Mouse (Mus musculus): ENCODE measurements around the gene Serpina6.
"Not testable (repeated sequence)": the region's sequence is repeated elsewhere in the genome, so short reads cannot be mapped to it uniquely, and the experiment has no call there.

Gene Serpina6

DNA sequence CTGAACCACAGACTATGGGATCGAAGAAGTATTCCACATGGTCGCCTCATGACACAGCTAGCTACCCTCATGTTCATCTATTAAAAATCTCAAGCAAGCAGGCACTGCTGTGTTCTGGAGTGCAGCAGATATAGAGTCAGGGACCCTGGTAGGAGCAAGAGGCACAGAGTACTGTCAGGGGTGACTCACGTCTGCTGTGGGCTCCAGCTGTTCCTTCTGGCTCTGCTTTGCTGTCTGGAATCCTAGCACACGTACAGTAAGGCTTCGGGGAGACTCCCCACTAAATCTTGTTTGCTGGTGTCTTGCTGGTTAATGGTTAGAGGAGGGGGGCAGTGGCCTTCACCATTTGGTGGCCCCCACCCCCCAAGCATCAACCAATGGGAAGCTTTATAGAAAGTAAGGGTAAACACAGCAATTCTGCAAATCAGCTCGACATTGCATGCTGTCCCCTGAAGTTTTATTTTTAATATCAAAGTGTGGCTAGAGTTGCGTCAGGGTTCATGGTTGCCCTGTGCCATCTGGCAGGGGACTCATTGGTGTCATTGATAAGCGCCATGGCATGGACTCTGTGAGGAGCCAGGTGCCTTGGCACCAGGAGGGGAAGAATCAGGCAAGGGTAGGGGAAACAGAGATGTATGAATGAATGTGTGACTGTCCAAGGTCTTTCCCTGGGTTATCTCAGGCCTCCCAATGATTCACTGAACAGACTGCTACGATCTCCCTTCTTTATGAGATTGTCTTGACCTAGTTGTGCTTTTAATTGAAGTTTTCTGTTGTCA lies at the start of gene Serpina6:
Gene Serpina6 (minus strand): TSS at position 365 of the 779 bp plus-strand sequence.
- DNase-seq (ENCODE audit: low read depth, low spot score): no peak

DNA sequence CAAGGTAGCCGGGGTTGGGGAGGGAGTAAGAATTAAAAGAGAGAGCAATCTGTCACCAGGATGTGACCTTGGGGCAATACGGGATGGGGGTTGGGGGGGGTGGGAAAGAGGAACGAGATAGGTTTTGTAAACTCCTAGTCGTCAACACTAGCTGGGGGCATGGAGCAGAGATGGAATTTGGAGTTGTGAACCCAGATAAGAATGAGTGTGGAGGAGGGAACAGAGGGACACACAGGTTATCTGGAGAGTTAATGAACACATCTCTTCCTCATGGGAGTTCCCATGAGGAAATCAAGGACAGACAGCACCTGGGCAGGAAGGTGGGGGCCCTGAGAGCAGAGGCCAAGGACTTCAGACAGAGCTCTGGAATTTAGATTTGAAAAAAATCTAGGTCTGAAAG lies 49.1 kb upstream of the Serpina6 start:
- DNase-seq (ENCODE audit: low read depth, low spot score): no peak

DNA sequence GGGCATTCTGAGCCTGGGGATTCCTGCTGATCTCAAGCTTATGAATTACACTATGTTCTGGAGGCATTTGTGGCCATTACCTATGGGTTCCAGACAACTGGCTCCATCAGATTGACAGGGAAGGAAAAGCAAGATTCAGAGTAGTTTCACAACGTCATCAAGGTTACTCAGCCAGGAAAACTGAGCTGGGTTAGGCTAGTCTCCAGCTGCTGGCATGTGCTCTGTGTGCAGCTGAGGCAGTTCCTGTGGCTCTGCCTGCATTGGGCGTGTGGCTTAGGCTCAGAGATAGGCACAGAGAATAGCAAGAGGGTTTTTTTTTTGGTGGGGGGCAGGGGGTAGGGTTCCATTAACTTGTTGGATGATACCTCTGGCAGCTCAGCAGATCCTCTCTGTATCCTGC lies 48.5 kb upstream of the Serpina6 start:
- no peak for DNase-seq (ENCODE audit: low read depth, low spot score)

DNA sequence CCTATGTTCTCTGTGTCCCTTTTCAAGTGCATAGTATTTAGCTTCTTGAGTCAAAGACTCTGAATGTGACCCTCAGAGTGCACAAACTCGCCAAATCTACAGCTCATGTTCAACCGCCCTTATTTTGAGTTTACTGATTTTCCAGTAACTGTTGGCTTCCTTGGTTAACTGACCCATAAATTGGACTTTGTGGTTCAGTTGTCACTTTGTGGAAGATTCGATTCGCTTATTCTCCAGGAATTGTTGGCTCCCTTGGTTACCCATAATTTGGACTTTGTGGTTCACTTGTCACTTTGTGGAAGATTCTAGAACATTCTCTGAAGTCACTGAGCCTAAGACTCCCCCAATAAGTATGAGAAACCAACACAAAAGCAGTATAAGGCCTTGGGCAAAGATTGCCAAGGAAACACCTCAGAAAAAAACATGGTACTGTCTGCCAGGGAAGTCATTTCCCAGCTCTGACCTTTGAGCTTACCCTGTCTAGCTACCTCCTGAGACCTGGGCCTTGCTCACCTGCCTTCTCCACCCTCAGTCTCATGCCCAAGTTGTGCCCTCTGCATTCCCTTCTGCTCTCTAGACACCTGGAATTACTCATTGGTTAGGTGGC lies 43.2 kb upstream of the Serpina6 start:
- no peak for DNase-seq (ENCODE audit: low read depth, low spot score)

DNA sequence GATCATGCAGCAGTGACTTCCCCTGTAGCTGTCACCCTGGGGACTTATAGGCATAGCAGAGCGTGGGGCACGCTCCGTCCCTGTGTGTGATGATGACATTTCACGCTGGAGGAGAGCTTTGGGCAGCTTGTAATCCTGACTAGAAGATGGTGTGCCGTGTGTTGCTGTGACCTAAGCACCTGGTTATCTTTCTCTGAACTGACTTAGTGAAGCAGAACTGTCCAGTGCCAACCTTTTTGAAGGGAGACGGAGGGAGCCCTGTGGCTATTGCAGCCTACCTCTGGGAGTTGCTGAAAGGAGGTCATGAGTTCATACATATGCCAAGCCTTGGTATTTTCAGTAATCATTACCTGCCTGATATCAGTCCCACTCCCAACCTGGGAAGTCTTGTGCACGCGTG lies 38.4 kb upstream of the Serpina6 start, which contains the start of gene Serpina1f:
Gene Serpina1f (minus strand): TSS at position 101 of the 400 bp plus-strand sequence.
- DNase-seq (ENCODE audit: low read depth, low spot score): no peak

DNA sequence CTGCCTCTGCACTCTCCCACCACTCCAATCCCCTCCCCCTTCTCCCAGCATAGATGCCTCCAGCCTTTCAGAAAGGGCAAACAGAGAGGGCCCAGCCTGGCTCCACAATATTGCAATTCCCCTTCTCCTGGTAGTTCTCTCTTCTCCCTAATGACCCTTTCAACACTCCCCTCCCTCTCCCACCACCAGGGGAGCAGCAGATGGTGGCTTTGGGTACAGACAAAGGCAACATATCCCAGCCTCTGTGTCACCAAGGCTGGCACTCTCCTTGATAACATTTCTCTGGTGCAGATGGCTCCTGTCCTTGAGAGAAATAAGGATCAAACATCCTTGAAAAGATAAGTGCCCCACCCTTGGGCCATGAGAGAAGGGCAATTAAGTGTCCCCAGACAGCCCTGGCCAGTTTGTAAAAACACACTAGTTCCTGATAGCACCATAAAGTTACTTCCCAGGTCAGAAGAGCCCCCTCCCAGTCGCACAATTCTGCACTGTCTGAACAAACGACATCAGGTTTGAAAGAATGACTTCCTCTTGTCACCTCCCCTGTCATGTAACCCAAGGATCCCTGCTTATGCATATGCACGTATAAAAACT lies 31.3 kb upstream of the Serpina6 start:
- no peak for DNase-seq (ENCODE audit: low read depth, low spot score)

DNA sequence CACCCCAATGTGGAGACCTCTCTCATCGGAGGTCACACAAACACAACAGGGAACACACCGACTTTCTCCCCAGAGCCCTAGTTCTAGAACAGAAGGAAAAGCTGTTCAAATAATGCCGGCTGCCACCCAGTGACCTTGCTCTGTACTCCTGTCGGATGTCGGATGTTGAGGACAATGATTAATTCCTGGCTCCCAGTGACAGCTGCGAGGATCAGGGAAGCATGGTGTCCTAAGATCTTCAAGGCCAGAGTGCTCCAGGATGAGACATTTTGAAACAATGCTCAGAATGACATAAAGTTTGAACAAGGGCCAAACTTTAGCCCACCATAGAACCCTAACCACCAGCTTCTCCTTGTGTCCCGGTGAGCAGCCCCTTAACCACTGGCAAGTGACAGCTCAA lies 30.0 kb upstream of the Serpina6 start:
- DNase-seq (ENCODE audit: low read depth, low spot score): no peak

DNA sequence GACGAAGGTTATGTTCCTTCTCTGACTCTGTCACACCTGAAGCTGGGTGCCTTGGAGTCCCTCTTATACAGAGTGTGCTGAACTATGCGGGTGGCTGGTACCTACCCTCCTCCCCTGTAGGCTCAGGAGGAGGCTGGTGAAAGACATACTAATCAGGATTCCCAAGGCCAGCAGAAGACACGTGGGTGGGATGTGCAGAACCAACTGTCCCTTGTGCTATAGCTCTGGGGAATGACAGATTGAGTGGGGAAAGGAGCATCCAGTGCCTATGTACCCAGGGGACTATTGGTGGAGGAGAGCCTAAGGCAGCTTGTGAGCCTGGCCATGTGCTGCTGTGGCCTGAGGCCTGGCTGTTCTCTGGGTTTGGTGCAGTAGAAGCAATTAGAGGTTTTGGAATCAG lies 29.0 kb upstream of the Serpina6 start:
- no peak for DNase-seq (ENCODE audit: low read depth, low spot score)

DNA sequence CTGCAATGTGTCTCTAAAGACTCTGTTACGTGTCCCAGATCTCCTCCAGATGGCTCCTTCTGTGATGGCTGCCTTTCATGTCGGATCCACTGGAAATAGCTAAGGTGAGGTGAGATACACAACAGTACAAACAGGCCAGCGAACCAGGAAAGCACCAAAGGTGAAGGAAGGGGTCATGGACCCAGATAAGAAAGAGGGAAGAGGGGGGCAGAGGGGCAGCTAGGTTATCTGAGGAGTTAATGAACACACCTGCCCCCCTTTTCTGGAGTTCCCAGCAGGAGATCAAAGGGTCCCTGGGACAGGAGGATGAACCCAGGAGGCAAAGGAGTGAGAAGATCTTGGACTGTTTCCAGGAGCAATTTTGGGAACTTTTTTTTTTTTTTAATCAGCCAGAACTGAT lies 28.4 kb upstream of the Serpina6 start:
- no peak for DNase-seq (ENCODE audit: low read depth, low spot score)

DNA sequence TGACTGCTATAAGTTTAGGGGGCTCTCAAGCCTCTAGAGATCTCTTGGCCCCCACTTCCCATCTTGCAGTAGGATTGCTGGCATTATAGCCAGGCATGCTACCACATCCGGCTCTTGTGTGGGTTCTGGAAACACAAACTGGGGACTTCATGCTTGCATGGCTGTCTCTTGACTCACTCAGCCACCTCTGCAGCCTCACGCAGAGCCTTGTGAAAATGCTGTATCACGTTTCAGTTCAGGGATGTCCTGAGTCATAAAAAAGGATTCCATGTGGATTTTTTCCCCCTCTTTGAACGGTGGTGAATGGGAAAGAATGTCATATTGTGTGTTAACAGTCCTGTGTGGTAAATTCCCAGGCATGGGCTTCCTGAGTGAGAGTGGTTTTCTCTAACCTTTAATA lies 26.8 kb upstream of the Serpina6 start:
- no peak for DNase-seq (ENCODE audit: low read depth, low spot score)

DNA sequence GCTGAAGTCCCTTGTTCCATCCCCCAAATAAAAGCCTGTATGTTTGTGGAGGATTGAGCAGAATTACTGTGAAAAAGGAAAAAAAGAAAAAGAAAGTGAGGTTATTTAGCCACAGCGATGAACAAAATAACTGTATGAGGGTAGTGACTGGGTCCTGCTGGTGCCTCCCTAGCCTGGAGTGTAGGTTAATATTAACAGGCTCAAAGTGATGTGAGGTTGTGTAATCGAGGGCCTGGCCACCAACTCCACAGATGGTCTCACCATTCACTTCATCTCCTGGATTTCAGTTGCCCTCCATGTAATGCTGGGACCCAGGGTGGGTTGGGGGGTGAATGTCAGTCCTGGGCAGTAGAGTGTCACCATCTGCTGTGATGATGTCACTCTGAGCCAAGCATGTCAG lies 24.7 kb upstream of the Serpina6 start:
- DNase-seq (ENCODE audit: low read depth, low spot score): no peak

DNA sequence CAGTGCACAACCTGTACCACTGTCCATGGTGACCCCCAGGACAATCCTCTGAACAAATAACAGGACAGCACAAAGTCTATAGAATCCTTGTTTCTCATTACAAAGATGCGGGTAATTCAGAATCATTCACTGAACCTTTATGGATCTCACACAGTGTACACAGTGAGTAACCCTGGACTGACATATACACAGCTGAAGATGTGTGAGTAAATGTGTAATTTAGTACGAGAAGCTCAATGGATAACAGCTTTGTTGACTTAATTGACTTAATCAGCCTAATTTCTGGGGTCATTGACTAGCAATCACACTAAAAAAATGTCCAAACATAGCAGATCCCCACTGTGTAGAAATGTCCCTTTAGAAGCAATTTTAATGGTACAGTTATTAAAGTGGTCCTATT lies 24.2 kb upstream of the Serpina6 start:
- no peak for DNase-seq (ENCODE audit: low read depth, low spot score)

DNA sequence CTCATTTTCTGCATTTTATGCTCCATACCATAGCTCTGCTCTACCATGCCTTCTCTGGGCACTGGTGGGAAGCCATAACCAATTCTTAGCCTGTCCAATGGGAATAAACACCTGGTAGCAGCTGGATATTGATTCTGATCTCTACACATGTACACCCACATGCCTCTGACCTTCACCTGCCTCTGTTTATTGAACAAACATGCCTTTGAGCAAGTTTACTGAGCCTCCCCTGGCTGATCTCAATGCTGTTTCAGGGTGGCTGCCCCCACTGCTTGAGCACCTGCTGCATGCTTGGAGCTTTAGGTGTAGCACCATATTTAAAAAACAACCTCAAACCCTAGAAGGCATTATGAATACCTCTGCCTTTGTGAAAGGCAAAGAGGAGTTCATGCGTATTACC lies 22.8 kb upstream of the Serpina6 start:
- DNase-seq (ENCODE audit: low read depth, low spot score): not testable (repeated sequence)

DNA sequence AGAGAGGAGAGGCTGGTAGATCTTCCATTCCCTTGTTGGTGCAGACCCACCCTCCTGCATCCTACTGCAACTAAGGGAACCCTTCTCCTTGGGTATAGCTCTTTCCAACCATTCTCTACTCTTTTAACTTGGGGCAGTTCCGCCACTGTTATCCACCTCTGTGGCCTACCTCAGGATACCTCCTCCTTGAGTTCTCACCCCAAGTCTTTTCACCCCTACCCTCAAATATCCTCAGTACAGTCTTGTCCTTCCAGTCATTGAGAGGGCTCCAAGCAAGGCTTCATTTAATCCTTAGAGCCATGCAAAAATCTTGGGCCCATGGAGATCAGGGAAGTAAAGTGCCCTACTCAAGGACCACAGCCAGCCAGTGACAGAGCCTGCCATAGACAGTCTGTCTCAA lies 19.0 kb upstream of the Serpina6 start, which contains the start of gene Serpina16:
Gene Serpina16 (minus strand): TSS at position 101 of the 400 bp plus-strand sequence.
- DNase-seq (ENCODE audit: low read depth, low spot score): no peak

DNA sequence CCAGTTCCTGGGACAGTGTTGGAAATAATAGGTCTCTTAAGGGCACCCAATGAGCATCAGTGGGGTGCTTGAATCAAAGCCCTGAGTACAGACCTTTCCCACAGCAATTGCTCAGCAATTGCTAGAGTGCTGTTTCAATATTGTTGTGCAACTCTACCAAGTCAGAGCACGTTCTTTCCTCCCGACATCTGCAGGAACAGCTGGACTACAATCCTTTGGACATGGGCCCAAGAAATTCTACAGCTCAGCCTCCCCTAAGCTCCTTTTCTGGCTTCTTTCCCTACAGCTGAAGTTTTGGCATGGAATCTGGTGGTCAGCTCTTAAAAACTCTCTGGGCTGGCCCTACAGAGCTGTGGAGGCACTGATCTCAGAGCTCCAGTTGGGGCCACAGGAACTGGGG lies 16.2 kb upstream of the Serpina6 start:
- DNase-seq (ENCODE audit: low read depth, low spot score): no peak

DNA sequence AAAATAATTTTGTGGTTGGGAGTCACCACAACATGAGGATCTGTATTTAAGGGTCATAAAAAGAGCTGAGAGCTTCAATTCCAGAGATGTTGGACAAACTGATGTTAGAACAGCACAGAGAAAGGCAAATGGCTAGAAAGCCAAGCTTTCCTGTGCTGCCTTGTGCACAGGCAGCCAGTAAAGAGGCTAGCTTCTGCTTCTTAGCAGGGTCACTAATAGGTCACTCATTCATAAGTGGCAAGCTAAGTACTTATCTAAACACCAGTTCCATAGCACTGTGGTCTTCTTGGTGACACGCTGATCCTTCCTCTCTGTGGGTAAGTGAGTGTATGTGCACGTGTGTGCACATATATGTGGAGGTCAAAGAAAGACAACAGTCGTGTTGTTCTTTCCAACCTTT lies 14.5 kb upstream of the Serpina6 start:
- no peak for DNase-seq (ENCODE audit: low read depth, low spot score)

DNA sequence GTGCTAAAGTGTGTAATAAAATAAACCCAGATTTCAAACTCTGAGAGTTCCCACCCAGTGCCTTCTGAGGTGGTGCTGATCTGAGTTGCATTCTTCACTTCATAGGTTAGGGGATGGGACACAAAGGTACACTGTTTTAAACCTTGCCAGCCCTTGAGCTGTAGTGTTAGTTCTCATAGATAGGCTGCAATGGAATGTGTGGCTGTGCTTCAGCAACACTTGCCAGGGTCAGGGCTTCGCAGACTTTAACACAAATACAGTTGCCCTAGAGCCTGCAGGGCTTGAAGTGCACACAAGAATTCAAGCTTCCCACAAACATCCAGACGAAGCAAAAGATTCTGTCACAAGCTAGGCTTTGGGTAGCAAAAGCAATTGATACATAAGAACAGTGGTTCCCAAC lies 14.0 kb upstream of the Serpina6 start:
- DNase-seq (ENCODE audit: low read depth, low spot score): no peak

DNA sequence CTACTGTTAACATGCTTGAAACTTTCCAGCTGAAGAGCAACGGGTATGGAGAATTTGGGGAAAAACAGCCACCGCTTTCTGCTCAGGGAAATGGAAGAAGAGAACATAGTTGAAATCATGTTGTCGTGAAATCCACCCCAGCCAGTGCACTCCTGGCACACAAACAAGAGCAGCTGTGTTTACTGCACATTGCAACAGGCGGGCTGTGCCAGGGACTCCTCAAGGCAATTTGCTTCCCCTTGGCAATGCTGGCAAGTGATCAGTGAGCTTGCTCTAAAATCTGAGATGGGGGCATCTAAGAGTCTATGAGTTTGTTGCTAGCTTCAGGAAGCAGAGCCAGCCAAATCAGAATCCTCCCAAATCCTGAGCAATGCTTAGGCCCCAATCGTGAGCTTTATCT lies 13.3 kb upstream of the Serpina6 start:
- DNase-seq (ENCODE audit: low read depth, low spot score): no peak

DNA sequence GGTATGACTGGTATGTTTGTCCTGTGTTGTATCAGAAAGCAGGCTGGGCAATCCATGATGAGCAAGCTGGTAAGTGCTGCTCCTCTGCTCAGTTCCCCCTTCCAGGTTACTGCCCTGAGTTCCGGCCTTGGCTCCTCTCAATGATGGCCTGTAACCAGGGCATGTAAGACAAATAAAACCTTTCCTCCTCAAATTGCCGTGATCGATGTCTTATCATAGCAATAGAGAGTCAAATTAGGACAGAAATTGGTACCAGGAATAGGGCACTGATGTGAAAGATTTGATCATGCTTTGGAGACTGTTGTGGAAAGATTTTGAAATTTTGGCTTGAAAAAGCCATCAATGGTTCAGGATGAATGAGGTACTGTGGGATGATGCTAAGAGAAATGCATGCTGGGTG lies 8.3 kb upstream of the Serpina6 start:
- DNase-seq (ENCODE audit: low read depth, low spot score): no peak

DNA sequence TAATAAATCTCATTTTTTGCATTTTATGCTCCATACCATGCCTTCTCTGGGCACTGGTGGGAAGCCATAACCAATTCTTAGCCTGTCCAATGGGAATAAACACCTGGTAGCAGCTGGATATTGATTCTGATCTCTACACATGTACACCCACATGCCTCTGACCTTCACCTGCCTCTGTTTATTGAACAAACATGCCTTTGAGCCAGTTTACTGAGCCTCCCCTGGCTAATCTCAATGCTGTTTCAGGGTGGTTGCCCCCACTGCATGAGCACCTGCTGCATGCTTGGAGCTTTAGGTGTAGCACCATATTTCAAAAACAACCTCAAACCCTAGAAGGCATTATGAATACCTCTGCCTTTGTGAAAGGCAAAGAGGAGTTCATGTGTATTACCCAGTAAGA lies 5.0 kb upstream of the Serpina6 start:
- not testable (repeated sequence) for DNase-seq (ENCODE audit: low read depth, low spot score)

DNA sequence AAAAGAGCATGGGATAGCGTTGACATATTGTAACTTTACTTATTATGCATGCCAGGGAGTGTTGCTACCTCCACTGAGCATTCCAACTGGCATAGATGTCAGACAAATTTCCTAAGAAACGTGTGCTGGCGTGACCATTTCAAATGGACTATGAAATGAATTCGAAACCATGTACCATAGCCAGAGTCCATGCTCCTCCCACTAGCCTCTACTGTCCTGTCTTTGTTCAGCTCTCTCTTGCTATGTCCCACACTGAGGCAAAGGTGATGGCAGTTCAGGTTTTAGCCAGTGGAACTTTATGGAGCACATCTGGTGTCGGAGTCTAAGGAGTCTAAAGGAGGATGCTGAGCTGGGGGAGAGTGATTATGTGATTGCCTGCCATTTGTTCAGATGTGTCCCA lies 3.1 kb upstream of the Serpina6 start:
- DNase-seq (ENCODE audit: low read depth, low spot score): no peak

DNA sequence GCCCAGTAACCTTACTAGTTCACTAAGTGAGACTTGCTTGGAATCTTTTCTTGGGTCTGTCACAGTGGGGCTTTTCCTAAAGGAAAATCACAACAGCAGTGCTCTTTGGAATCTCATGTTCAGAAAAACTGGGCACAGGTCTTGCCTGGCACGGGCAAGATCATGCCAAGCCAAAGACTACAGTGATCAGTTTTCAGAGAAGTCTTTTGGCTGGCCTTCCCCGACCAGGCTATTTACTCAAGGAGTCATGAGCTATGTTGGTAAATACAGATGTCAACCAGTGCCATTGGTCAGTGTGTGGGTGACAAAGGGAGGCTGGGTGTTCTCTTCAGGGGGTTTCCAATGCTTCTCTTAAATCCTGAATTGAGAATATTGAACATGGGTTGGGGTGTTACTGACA lies 2.2 kb upstream of the Serpina6 start:
- DNase-seq (ENCODE audit: low read depth, low spot score): no peak

DNA sequence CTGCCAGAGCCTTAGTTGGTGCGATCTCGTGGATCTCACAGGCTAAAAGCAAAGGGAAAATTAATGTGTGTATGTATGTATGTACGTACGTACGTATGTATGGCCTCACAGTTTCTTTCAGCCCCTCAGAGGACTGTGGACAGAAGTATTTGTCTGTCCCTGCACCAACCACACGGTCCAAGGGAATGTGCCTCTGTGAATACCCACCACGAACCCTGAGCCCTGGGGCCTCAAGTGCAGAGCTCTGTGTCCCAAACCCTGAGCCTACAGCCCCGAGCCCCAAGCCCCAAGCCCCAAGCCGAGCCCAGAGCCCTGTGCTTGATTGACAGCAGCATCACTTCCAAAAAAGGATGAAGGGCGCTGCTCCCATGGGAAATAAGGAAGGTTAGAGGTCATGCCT lies 979 bp upstream of the Serpina6 start:
- no peak for DNase-seq (ENCODE audit: low read depth, low spot score)
